Mouse (Mus musculus) bone marrow, adult 2 months (tissue): ENCODE measurements around the gene Ints5. TPM values are rescaled to one million over a fixed set of nuclear protein-coding genes. Genes with fewer than 3 reads are reported as not detected.

Source experiments
- H3K27ac ChIP-seq: fragments of 200-500 bp; 2 replicates; pipeline ENCODE4 v1.5.1; 2012; ENCODE audit warnings: low read depth, mild to moderate bottlenecking, control low read depth, inconsistent platforms, low read length; ENCODE audit not compliant: control insufficient read depth, poor library complexity, insufficient read depth
- H3K4me1 ChIP-seq: fragments of 200-500 bp; 2 replicates; pipeline ENCODE4 v1.6.1; 2011; ENCODE audit warnings: low read length; ENCODE audit not compliant: control insufficient read depth, insufficient read depth
- H3K4me3 ChIP-seq: fragments of 200-500 bp; replicated peaks from 2 replicates; pipeline ENCODE3; 2011; ENCODE audit warnings: mild to moderate bottlenecking, low read depth, low read length, control low read depth; ENCODE audit not compliant: control insufficient read depth
- CTCF ChIP-seq: fragments of 200-500 bp; IDR thresholded peaks from 2 replicates; pipeline ENCODE4 v1.5.1; 2011; ENCODE audit warnings: low read length, control low read depth; ENCODE audit not compliant: control insufficient read depth, insufficient read depth
- POLR2A ChIP-seq: fragments of 200-500 bp; IDR thresholded peaks from 2 replicates; pipeline ENCODE4 v1.6.1; 2011; ENCODE audit warnings: low read depth, mild to moderate bottlenecking, control low read depth, low read length, borderline replicate concordance; ENCODE audit not compliant: control insufficient read depth
- WGBS: fragments of 180-500 bp; shearing (Covaris S2); methylation state at CpG from one replicate; pipeline ENCODE4 v1.1.7; 2018; 5-methylcytosine and 5-hydroxymethylcytosine counted together
- polyA plus RNA-seq: library from polyadenylated mRNA; stranded (reverse); fragments of >200 nt; gene quantifications from 2 replicates; pipeline ENCODE4 v1.2.4, GENCODE M21; 2011; ENCODE audit warnings: low replicate concordance; ENCODE audit not compliant: missing spikeins, insufficient read depth, insufficient read length

Ints5 gene
- polyA plus RNA-seq, 1 experiment: 12.1 TPM

DNA sequence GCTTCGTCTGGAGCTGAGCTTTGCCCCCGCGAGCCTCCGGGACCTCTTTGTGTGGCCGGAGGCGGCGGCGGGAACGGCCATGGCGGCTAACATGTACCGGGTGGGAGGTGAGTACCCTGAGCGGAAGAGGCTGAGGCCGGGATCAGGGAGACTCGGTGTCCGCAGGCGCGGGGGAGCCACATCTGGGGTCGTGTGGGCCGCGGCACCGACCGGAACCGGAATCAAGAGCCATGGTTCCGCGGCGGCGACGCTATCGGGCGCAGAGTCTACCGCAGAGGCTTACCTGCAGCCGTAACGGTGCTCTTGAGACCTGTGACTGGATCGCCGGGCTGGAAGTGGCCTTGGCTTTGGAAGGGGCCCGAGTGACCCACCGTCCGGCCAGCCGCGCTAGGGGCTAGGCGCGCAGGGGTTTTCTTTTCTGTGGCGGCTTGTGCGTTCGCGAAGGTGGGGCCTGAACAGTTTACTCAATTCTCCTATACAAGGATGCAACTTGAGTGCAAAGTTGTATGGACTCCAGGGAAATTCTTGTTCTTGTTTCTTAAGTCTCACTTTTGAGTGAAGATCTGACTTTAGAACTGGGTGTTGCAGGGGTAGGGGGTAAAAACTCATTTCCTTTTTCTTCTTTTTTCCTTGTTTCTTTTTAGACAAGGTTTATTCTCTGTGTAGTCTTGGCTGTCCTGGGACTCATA, 49.6 kb downstream of the Ints5 start:
- TF ChIP-seq POLR2A: no peak
- no peak for TF ChIP-seq CTCF
- WGBS: under 1% methylated on average over 46 of the region's 46 CpGs
- Histone ChIP-seq H3K27ac (peak overlapping the region; percentile 96), H3K4me1 (peaks cover 5% of the 10 kb centered on the region; the same call in 1 of the 2 replicates), H3K4me3 (peak overlapping the region; percentile 81)

DNA sequence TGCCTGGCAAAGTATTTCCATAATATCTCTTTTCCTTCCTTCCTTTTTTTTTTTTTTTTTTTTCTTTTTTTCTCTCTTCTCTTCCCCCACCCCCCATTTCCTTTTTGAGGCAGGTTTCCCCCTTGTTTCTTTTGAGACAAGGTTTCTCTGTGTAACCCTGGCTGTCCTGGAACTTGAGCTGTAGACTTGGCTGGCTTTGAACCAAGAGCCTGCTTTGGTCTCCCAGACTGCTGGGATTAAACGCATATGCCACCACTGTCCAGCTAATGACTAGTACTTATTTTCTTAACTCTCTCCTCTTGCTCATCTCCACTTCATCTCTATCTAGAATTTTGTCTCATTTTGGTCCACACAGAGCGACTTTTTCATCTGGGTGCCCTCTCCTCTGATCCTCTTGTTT, 50.2 kb downstream of the Ints5 start:
- TF ChIP-seq CTCF: no peak
- TF ChIP-seq POLR2A: no peak
- WGBS: 28% methylated on average over 2 of the region's 2 CpGs
- H3K4me3 ChIP-seq: peak overlapping the region; percentile 72
- H3K4me1 ChIP-seq: peaks cover 5% of the 10 kb centered on the region; the same call in 1 of the 2 replicates
- no peak overlapping the region for H3K27ac ChIP-seq

DNA sequence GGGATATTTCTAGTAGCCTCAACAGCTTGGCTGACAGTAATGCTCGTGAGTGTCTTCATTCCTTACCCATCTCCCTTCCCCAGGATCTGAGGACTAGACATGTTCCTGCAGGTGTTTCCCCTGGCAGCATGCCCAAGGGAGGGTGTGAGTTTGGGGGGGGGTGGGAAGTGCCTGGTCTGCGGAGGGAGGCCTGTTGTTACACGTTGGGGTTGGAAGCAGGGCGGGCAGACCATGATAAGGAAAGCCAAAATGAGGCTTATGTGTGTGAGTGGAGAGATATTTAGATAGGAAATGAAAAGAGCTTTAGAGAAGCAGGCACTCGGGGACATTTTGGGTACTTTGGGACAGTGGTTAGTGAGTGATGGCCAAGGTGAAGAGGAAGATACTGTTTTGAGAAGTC, 51.3 kb downstream of the Ints5 start:
- Histone ChIP-seq H3K4me1 (peaks cover 5% of the 10 kb centered on the region; the same call in 1 of the 2 replicates), H3K4me3 (peak overlapping the region; percentile 33), H3K27ac (peak overlapping the region; percentile 22)
- 3% methylated on average over 5 of the region's 5 CpGs for WGBS
- TF ChIP-seq POLR2A (no peak), CTCF (no peak)

DNA sequence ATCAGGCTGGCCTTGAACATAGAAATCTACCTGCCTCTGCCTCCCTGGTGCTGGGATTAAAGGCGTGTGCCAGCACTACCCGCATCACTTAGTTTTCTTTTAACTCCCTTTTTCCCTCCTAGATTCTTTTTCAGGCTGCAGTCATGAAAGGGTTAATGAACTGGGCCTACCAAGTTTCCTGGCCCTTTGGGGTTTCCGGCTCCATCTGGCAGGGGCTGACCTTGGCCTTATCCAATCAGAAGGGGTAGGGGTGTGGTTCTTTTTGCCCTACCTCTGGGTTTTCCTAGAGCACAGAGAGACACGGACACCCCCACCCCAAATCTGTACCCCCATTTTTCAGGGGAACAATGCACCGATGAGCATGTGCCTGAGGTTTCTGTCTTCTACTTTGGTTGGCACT, 51.9 kb downstream of the Ints5 start:
- 5% methylated on average over 5 of the region's 5 CpGs for WGBS
- no peak overlapping the region; the same call in 1 of the 2 replicates for H3K27ac ChIP-seq
- H3K4me3 ChIP-seq: no peak overlapping the region
- peaks cover 5% of the 10 kb centered on the region; the same call in 1 of the 2 replicates for H3K4me1 ChIP-seq
- TF ChIP-seq CTCF (no peak), POLR2A (no peak)

DNA sequence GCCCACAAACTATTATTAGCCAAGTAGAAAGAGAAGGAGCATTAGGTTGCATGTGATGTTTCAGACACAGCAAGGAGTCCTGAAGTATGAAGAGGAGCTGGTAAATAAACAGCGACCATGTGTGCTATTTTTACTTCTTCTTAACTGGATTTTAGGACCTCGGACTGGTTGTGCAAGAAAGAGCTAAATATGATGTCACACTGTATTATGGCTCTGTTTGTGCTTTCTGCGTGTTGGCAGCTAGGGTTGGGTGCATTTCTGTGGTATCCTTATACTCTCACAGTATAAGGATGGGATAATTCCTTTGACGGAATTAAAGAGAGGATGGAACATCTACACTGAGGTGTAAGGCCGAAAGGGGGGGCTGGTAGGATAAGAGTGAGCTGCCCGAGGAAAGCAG, 52.4 kb downstream of the Ints5 start:
- no peak overlapping the region for H3K27ac ChIP-seq
- peaks cover 5% of the 10 kb centered on the region; the same call in 1 of the 2 replicates for H3K4me1 ChIP-seq
- no peak overlapping the region for H3K4me3 ChIP-seq
- 51% methylated on average over 6 of the region's 6 CpGs for WGBS
- TF ChIP-seq CTCF (no peak), POLR2A (no peak)

DNA sequence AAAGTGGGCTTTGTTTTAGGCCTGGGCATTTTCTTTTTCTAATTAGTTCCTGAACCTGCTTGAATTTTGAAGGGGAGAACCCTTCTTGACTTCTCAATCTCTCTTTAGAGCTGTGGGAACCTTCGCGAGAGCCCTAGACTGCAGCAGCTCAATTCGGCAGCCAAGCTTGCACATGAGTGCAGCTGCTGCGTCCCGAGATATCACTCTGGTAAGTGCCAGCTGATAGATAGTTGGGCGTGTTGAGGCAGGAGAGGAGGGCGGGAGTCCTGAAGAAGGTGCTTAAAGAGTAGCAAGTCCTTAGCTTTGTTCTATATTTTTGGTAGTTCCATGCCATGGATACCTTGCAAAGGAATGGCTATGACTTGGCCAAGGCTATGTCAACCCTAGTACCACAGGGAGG, 54.1 kb downstream of the Ints5 start:
- TF ChIP-seq CTCF (no peak), POLR2A (no peak)
- WGBS: 67% methylated on average over 7 of the region's 7 CpGs
- H3K27ac ChIP-seq: no peak overlapping the region
- no peak overlapping the region for H3K4me3 ChIP-seq
- H3K4me1 ChIP-seq: peaks cover 1% of the 10 kb centered on the region; the same call in 1 of the 2 replicates

Other genes with a start within 250 kb of the Ints5 start
- gene Chrm1, start 229.2 kb upstream of the Ints5 start, polyA plus RNA-seq: 0.32 TPM in 1 of 2 replicates, not detected in the other
- gene Slc3a2, start 169.6 kb upstream of the Ints5 start, polyA plus RNA-seq: 58.4 and 65.7 TPM in 2 replicates
- gene Wdr74, start 157.2 kb upstream of the Ints5 start, polyA plus RNA-seq: 40.8 and 121 TPM in 2 replicates
- 3.4 and 3.7 TPM in 2 replicates for gene 1700092M07Rik, start 152.3 kb upstream of the Ints5 start, polyA plus RNA-seq
- gene Stx5a, start 151.6 kb upstream of the Ints5 start, polyA plus RNA-seq: 62.1 and 83.9 TPM in 2 replicates
- 488 and 589 TPM in 2 replicates for gene Nxf1, start 135.9 kb upstream of the Ints5 start, polyA plus RNA-seq
- gene Tmem223, start 122.0 kb upstream of the Ints5 start, polyA plus RNA-seq: 27.1 and 53.1 TPM in 2 replicates
- gene Tmem179b, start 118.5 kb upstream of the Ints5 start, polyA plus RNA-seq: 52.1 and 62.1 TPM in 2 replicates
- gene Taf6l, start 106.6 kb upstream of the Ints5 start, polyA plus RNA-seq: 6.4 and 14.7 TPM in 2 replicates
- gene Polr2g, start 94.4 kb upstream of the Ints5 start, polyA plus RNA-seq: 38.0 and 61.1 TPM in 2 replicates
- 1.1 and 3.0 TPM in 2 replicates for gene Zbtb3, start 90.5 kb upstream of the Ints5 start, polyA plus RNA-seq
- 18.1 and 20.3 TPM in 2 replicates for gene Ttc9c, start 73.7 kb upstream of the Ints5 start, polyA plus RNA-seq
- 62.2 and 84.9 TPM in 2 replicates for gene Hnrnpul2, start 73.0 kb upstream of the Ints5 start, polyA plus RNA-seq
- gene AC129217.1, start 63.2 kb upstream of the Ints5 start, polyA plus RNA-seq: 6.4 and 8.2 TPM in 2 replicates
- 19.8 and 46.2 TPM in 2 replicates for gene Bscl2, start 55.5 kb upstream of the Ints5 start, polyA plus RNA-seq
- gene Gng3, start 53.8 kb upstream of the Ints5 start, polyA plus RNA-seq: 1.5 TPM in 1 of 2 replicates, not detected in the other
- 0.40 and 0.62 TPM in 2 replicates for gene Lrrn4cl, start 42.2 kb upstream of the Ints5 start, polyA plus RNA-seq
- gene Ubxn1, start 21.5 kb upstream of the Ints5 start, polyA plus RNA-seq: 110 and 112 TPM in 2 replicates
- 25.7 and 27.0 TPM in 2 replicates for gene Uqcc3, start 12.1 kb upstream of the Ints5 start, polyA plus RNA-seq
- 1.6 and 2.1 TPM in 2 replicates for gene Lbhd1, start 9.3 kb upstream of the Ints5 start, polyA plus RNA-seq
- gene Gm49403, start 9.1 kb upstream of the Ints5 start, polyA plus RNA-seq: not detected in 2 replicates
- 50.8 and 83.6 TPM in 2 replicates for gene 1810009A15Rik, start 4.2 kb upstream of the Ints5 start, polyA plus RNA-seq
- not detected in 2 replicates for gene Gm49416, start 4.1 kb upstream of the Ints5 start, polyA plus RNA-seq
- gene Ganab, start 5.1 kb downstream of the Ints5 start, polyA plus RNA-seq: 41.4 and 61.7 TPM in 2 replicates
- gene B3gat3, start 27.4 kb downstream of the Ints5 start, polyA plus RNA-seq: 45.8 and 58.5 TPM in 2 replicates
- 3.6 and 9.7 TPM in 2 replicates for gene Rom1, start 36.4 kb downstream of the Ints5 start, polyA plus RNA-seq
- 31.1 and 54.7 TPM in 2 replicates for gene Eml3, start 36.5 kb downstream of the Ints5 start, polyA plus RNA-seq
- 67.4 and 91.6 TPM in 2 replicates for gene Mta2, start 48.9 kb downstream of the Ints5 start, polyA plus RNA-seq
- 10.7 and 19.1 TPM in 2 replicates for gene Tut1, start 60.8 kb downstream of the Ints5 start, polyA plus RNA-seq
- gene Eef1g, start 74.0 kb downstream of the Ints5 start, polyA plus RNA-seq: 129 and 224 TPM in 2 replicates
- 17.4 and 40.1 TPM in 2 replicates for gene Ahnak, start 96.3 kb downstream of the Ints5 start, polyA plus RNA-seq
- 37.7 TPM in 1 of 2 replicates, not detected in the other for gene Scgb1a1, start 195.0 kb downstream of the Ints5 start, polyA plus RNA-seq
- gene Asrgl1, start 242.6 kb downstream of the Ints5 start, polyA plus RNA-seq: 8.9 and 12.4 TPM in 2 replicates